Mouse (Mus musculus): ENCODE data around the gene Cbll1. TPM values are rescaled to one million over a fixed set of nuclear protein-coding genes. Genes with fewer than 3 reads are reported as not detected.

Gene Cbll1
- 21.3 TPM in 2 replicates for polyA plus RNA-seq (2016; fragmentation: Nextera tagmentation; extraction: Ambion mirVana)

DNA sequence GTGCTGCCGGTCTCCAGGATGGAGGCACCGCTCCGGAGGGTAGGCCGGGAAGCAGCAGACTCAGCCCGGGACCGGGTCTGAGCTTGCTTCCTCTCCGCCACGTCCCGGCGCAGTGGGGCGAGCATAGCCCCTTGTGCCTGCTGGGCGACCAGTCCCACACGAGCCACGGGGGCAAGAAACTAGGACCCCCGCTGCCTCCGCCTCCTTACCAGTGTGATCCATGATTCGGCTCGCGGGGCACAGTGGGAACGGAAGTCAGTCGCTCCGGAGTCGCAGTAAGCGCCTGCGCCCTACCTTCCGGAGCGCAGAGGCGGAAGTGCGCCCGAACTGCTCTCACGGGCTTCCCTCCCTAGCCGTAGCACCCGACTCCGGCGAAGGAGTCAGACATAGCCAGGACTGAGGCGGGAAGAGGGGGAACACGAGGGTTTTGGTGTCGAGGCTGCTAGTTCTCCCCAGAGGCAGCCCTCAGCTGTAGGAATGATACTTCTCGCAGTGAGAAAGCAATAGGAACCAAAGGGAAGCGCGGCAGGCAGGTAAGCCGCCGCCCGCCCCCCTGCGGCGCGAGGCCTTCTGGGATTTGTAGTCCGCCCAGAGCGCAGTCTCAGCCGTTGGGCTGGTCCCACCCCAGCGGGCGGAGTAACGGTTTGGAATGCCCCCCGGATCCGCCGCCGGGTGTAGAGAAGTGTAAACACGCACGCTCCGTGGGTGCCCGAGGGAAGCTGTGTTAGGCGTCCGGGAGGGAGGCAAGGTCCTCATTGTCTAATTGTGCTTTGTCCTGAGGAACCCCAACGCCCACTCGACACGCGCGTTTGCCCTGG lies at the start of gene Cbll1:
Cbll1 (minus strand) TSS at position 303 of the 818 bp plus-strand sequence.
- H3K36me3 ChIP-seq (replicated peaks): peaks cover 2% of the 10 kb centered on the region
- H3K4me1 ChIP-seq: peaks cover 15% of the 10 kb centered on the region
- DNase-seq (ENCODE audit: low spot score): peak; percentile 95
- H3K27ac ChIP-seq (replicated peaks): peak within 1 kb of the TSS; percentile 93
- no peaks in the 10 kb centered on the region for H3K9me3 ChIP-seq
- peak within 1 kb of the TSS; percentile 97 for H3K4me3 ChIP-seq
- H3K27me3 ChIP-seq (replicated peaks; ENCODE audit: low read depth, poor library complexity, severe bottlenecking): no peaks in the 10 kb centered on the region
- WGBS: under 1% methylated on average over 68 of the region's 68 CpGs

DNA sequence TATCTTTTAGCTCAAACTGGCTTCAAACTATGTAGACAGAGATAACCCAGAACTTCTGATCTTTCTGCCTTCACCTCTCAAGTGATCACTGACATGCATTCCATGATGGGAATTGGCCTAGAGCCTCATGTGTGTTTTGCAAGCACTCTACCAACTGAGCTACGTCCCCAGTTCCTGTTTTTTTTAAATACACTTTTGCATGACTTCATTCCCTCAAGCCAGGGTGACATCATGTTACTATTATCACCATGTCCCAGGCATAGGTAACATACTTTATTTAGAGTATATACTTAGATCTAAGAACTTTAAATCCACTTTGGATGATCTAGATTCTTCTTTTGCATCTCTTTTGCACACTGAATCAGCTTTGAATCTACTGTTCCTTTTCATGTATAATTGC lies 46.6 kb upstream of the Cbll1 start:
- no peak overlapping the region for H3K4me3 ChIP-seq
- H3K36me3 ChIP-seq (replicated peaks): no peaks in the 10 kb centered on the region
- DNase-seq (ENCODE audit: low spot score): no peak
- 80% methylated on average over 1 of the region's 1 CpGs for WGBS
- no peaks in the 10 kb centered on the region for H3K9me3 ChIP-seq
- H3K4me1 ChIP-seq: peaks cover 17% of the 10 kb centered on the region
- no peaks in the 10 kb centered on the region; the same call in 1 of the 2 replicates for H3K27me3 ChIP-seq (replicated peaks; ENCODE audit: low read depth, poor library complexity, severe bottlenecking)
- no peak overlapping the region for H3K27ac ChIP-seq (replicated peaks)

DNA sequence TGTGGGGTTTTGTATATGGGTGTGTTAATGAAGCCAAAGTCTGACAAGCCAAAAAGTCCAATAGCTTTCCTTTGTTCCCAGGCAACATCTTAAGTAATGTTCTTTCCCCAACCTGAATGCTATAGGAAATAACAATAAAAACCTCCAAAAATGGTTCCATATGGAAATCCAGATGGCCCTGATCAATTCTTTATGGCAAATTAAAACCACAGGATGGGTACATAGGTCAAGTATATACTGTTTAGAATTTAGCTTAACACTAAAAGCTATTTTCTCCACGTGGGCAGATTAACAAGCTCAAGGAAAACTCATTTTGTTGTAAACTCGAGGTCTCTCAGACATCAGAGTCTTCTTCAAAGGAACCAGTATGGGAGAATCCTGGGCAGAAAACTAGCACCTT lies 45.8 kb upstream of the Cbll1 start:
- WGBS: 31% methylated on average over 2 of the region's 2 CpGs
- no peaks in the 10 kb centered on the region for H3K9me3 ChIP-seq
- DNase-seq (ENCODE audit: low spot score): no peak
- no peak overlapping the region for H3K27ac ChIP-seq (replicated peaks)
- H3K36me3 ChIP-seq (replicated peaks): no peaks in the 10 kb centered on the region
- no peak overlapping the region for H3K4me3 ChIP-seq
- H3K4me1 ChIP-seq: peaks cover 15% of the 10 kb centered on the region
- H3K27me3 ChIP-seq (replicated peaks; ENCODE audit: low read depth, poor library complexity, severe bottlenecking): no peaks in the 10 kb centered on the region; the same call in 1 of the 2 replicates

DNA sequence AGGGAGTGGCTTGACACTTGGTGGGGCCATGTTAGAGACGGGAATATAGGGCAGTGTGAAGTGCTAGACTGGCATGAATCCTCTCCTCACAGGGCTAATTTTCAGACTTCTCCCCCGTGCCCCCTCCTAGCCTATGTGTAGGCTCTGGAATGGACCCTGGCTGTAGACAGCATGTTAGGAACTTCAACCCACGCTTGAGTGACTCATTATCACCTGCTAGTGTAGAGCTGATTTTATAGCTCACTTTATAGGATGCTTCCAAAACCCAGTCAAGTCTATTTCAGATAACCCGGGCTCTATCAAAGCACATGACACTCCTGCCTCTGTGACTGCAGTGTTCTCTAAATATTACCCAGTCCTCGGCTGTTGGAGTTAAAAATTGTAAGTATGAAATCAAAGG lies 42.1 kb upstream of the Cbll1 start:
- H3K9me3 ChIP-seq: no peaks in the 10 kb centered on the region
- 80% methylated on average over 5 of the region's 5 CpGs for WGBS
- no peak for DNase-seq (ENCODE audit: low spot score)
- H3K4me1 ChIP-seq: peaks cover 15% of the 10 kb centered on the region
- H3K36me3 ChIP-seq (replicated peaks): no peaks in the 10 kb centered on the region
- H3K27me3 ChIP-seq (replicated peaks; ENCODE audit: low read depth, poor library complexity, severe bottlenecking): no peaks in the 10 kb centered on the region
- no peak overlapping the region for H3K27ac ChIP-seq (replicated peaks)
- H3K4me3 ChIP-seq: no peak overlapping the region

DNA sequence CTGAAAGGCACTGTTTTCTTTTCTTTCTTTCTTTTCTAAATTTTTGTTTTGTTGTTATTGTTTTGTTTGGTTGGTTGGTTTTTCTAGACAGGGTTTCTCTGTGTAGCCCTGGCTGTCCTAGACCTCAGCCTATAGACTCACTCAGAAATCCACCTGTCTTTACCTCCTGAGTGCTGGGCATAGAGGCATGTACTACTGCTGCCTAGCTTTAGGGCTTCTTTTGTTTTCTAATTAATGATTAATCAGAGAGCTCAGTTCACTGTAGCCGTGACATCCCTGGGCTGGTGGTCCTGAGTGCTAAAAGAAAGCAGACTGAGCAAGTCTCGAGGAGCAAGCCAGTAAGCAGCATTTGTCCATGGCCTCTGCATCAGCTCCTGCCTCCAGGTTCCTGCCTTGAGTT lies 40.4 kb upstream of the Cbll1 start:
- no peaks in the 10 kb centered on the region for H3K36me3 ChIP-seq (replicated peaks)
- no peak overlapping the region for H3K4me3 ChIP-seq
- no peak for DNase-seq (ENCODE audit: low spot score)
- peaks cover 10% of the 10 kb centered on the region for H3K4me1 ChIP-seq
- no peak overlapping the region for H3K27ac ChIP-seq (replicated peaks)
- no peaks in the 10 kb centered on the region for H3K9me3 ChIP-seq
- no peaks in the 10 kb centered on the region for H3K27me3 ChIP-seq (replicated peaks; ENCODE audit: low read depth, poor library complexity, severe bottlenecking)
- WGBS: 81% methylated on average over 2 of the region's 2 CpGs

DNA sequence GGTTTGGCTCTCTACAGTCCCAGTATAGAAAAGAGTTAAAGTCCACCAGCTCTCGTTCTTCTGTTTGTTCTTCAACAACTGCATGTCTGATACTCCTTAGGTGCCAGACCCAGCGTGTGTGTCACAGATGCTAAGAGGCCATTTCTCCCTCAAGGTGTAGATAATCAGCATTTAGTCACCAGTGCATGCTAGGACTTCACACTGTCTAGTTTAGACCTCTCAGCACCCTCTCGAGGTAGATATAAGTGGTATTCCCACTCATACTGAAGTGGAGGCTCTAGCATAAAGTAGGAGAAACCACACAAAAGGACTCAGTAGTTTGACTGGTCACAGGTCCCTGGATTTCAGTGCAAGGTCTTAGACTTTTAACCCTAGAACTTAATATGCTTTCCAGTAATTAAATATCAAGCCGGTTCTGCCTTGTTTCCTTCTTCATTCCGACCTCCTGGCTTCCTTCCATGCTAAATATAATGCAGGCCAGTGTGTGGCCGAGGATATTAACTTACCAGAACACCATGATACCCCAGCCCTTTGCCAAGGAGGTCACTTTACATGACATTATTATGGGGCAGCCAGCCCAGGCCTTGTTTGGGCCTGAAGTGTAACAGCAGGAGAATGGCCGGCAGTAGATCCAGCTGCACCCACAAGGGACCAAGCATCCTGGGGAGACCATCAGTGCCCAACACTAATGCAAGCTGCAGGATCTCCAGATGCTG lies 38.3 kb upstream of the Cbll1 start:
- no peaks in the 10 kb centered on the region for H3K9me3 ChIP-seq

DNA sequence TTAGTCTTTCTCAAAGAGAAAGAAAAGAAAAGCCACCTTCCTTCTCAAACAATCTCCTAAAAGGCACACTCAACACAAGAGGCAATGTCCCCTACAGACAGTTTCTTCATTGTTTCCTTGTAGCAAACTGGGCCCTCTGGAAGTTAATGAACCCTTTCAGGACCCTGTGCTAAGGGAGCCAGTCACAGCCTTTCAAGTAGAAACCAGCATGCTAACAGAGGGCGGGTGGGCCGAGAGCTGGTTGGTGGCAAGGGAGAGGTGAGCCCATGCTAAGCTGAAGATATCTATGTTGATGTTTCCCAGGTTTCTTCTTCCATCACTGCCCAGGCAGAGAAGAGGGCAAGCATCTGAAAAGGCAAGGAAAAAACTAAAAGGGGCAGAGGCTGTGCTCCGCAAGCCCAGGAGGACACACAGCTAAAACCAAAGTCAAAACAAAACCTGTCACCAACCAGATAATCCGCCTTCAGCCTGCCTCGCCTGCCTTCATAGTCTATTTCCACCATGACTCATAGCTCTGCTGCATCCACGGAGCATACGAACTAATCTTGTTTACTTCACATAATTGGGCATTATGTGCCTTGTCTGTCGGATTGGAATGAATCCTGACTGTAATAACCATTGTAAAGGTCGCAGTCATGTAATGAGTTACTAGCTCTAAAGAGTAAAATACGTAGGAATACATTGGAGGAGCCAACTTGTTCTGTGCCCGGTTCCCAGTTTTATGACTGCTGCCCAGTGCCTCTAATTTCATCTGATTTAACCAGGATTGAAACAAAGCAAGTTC lies 34.8 kb upstream of the Cbll1 start:
- no peaks in the 10 kb centered on the region for H3K36me3 ChIP-seq (replicated peaks)
- no peaks in the 10 kb centered on the region for H3K27me3 ChIP-seq (replicated peaks; ENCODE audit: low read depth, poor library complexity, severe bottlenecking)
- no peak overlapping the region for H3K27ac ChIP-seq (replicated peaks)
- no peak for DNase-seq (ENCODE audit: low spot score)
- 71% methylated on average over 11 of the region's 11 CpGs for WGBS
- H3K4me1 ChIP-seq: 0 out of 2 replicates have a peak, but pooled peaks cover 4% of the 10 kb centered on the region
- H3K9me3 ChIP-seq: no peaks in the 10 kb centered on the region
- H3K4me3 ChIP-seq: no peak overlapping the region

More for the DNA sequence above, 38.3 kb upstream of the Cbll1 start:
- Histone ChIP-seq H3K36me3 (replicated peaks) (no peaks in the 10 kb centered on the region), H3K4me1 (no peaks in the 10 kb centered on the region), H3K4me3 (no peak overlapping the region), H3K27me3 (replicated peaks; ENCODE audit: low read depth, poor library complexity, severe bottlenecking) (no peaks in the 10 kb centered on the region), H3K27ac (replicated peaks) (no peak overlapping the region)
- DNase-seq (ENCODE audit: low spot score): no peak
- 76% methylated on average over 7 of the region's 7 CpGs for WGBS

DNA sequence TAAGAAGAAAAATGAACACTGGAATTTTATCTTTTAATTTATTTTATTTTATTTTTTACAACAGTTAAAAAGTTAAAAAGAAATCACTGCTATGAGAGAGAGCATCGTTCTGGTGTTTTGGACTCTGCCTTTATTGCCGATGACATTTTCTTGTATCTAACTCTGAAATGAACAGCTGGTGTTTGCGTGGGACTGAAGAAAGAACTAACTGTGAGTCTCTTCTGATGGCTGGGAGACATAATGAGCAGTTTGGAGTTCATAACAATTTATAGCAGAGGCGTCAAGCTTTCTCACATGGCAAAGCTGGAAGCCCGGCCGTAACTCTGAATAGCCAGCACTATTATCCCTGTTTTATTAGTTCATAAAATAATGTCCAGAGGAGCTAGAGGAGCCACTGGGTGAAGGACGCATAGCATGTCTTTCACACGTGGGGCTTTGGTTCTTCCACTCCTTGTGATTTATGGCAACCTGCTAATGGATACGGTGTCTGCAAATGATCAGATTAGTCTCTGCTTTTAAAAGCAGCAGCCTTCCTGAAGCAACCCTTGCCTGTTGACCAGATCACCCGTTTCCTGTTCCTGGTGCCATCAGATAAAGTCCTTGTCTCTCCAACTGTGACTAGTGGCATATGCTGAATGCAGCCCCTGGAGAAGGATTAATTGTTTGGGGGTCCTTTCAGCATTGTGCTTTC lies 33.9 kb upstream of the Cbll1 start:
- no peak for DNase-seq (ENCODE audit: low spot score)
- H3K36me3 ChIP-seq (replicated peaks): no peaks in the 10 kb centered on the region
- WGBS: 79% methylated on average over 10 of the region's 10 CpGs
- 0 out of 2 replicates have a peak, but pooled peaks cover 4% of the 10 kb centered on the region for H3K4me1 ChIP-seq
- H3K27me3 ChIP-seq (replicated peaks; ENCODE audit: low read depth, poor library complexity, severe bottlenecking): no peaks in the 10 kb centered on the region
- no peak overlapping the region for H3K27ac ChIP-seq (replicated peaks)
- no peak overlapping the region for H3K4me3 ChIP-seq
- no peaks in the 10 kb centered on the region for H3K9me3 ChIP-seq

DNA sequence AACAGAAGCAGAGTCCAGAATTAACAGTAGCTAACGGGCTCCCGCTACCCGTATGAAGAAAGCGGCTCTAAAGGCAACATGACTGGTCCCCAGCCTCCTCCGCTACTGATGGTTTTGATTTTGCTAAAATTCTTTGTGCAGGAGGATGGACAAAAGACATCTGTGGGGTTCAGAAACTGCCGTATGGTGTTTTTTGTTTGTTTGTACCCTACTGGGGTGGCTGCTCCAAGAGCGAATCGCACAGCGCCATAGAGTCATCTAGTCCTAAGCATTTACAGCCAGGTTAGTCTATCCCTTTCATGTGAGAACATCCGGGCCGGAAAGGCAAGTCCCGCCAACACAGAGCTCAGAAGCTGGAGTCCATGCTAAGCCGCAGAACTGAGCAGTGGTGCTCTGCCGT lies 32.6 kb upstream of the Cbll1 start:
- no peak for DNase-seq (ENCODE audit: low spot score)
- 75% methylated on average over 14 of the region's 14 CpGs for WGBS
- Histone ChIP-seq H3K36me3 (replicated peaks) (no peaks in the 10 kb centered on the region), H3K4me1 (0 out of 2 replicates have a peak, but pooled peaks cover 4% of the 10 kb centered on the region), H3K4me3 (no peak overlapping the region), H3K9me3 (no peaks in the 10 kb centered on the region), H3K27ac (replicated peaks) (no peak overlapping the region), H3K27me3 (replicated peaks; ENCODE audit: low read depth, poor library complexity, severe bottlenecking) (0 out of 2 replicates have a peak, but pooled peaks cover 3% of the 10 kb centered on the region)

DNA sequence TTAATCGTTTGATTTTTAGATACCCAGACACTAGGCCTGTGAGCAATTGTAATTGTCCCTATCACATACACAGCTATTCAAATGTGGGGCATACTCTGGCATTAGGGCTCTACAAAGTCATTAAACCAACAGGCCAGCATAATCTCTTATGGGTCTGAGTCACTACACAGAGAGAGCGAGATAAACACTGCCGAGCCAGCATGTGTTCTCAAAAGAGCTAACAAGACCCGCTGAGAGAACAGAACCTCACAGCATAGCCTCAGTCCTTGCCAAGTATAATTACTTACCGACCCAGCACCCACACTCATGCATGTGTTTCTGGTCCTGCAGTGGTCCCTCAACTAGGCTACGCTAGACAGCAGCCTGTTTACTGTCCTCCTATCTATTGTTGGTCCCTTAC lies 28.0 kb upstream of the Cbll1 start:
- H3K9me3 ChIP-seq: no peaks in the 10 kb centered on the region
- 0 out of 2 replicates have a peak, but pooled peaks cover 3% of the 10 kb centered on the region for H3K27me3 ChIP-seq (replicated peaks; ENCODE audit: low read depth, poor library complexity, severe bottlenecking)
- H3K36me3 ChIP-seq (replicated peaks): no peaks in the 10 kb centered on the region
- H3K4me3 ChIP-seq: no peak overlapping the region
- WGBS: 69% methylated on average over 6 of the region's 6 CpGs
- H3K4me1 ChIP-seq: 0 out of 2 replicates have a peak, but pooled peaks cover 4% of the 10 kb centered on the region
- no peak for DNase-seq (ENCODE audit: low spot score)
- H3K27ac ChIP-seq (replicated peaks): no peak overlapping the region

DNA sequence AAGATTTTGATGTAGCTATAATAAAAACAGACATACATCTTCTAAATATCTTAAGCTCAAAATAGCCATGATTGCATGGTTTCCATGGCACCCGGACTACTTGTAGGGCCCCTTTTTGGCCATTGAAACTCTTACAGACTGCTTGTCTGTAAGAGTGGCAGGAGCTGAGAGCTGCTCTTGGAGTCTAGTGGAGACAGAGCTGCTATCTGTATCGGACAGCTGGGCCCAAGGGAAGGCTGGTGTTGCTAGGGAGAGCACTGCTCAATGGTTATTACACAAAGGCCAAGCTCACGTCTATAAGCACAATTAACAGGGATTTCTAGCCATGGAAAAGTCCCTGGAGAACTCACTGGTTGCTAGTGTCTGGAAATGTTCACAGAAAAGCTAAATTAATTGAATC lies 22.0 kb upstream of the Cbll1 start:
- no peaks in the 10 kb centered on the region for H3K4me1 ChIP-seq
- WGBS: 72% methylated on average over 3 of the region's 3 CpGs
- no peak overlapping the region for H3K4me3 ChIP-seq
- no peak overlapping the region for H3K27ac ChIP-seq (replicated peaks)
- no peaks in the 10 kb centered on the region for H3K27me3 ChIP-seq (replicated peaks; ENCODE audit: low read depth, poor library complexity, severe bottlenecking)
- no peak for DNase-seq (ENCODE audit: low spot score)
- H3K9me3 ChIP-seq: no peaks in the 10 kb centered on the region
- no peaks in the 10 kb centered on the region for H3K36me3 ChIP-seq (replicated peaks)

DNA sequence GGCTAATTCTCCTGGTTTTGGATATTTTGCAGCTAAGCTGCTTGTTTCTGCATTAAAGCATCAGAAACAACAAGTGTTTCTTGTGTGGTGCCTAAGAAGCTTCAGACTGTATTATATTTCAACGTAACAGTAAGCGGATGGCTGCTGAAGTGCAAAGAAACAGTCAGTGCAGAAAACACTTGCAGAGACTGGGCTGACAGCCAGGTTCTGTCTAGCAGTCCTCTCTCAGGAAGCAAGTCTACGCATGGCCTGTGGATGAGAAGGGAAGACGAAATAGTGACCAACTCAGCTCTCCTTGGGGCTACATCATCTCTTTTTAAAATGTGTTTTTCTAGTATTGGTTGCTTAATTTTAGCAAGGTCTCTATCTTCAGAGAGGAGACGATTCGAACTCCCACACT lies 20.7 kb upstream of the Cbll1 start:
- DNase-seq (ENCODE audit: low spot score): no peak
- no peaks in the 10 kb centered on the region for H3K36me3 ChIP-seq (replicated peaks)
- no peak overlapping the region for H3K4me3 ChIP-seq
- H3K27ac ChIP-seq (replicated peaks): no peak overlapping the region
- no peaks in the 10 kb centered on the region for H3K27me3 ChIP-seq (replicated peaks; ENCODE audit: low read depth, poor library complexity, severe bottlenecking)
- 86% methylated on average over 6 of the region's 6 CpGs for WGBS
- H3K4me1 ChIP-seq: no peaks in the 10 kb centered on the region
- no peaks in the 10 kb centered on the region for H3K9me3 ChIP-seq
